In genomic region chr5:43515401-43515976, GRCm38 (mm10) we compare ENCODE assay signal across 10 mouse cellular contexts. TPM values are rescaled to one million over a fixed set of nuclear protein-coding genes. Genes with fewer than 3 reads are reported as not detected.
DNase-seq lines count a peak whose midpoint lies in the region; ATAC-seq and TF ChIP-seq lines count a peak whose summit lies in the region.
"Had no signal": no experiment of that assay in that cellular context is flagged by ENCODE, and none has a peak within 500 bp of the region (broad histone marks: within the 10 kb centered on the region; RNA-seq: fewer than 3 reads in every experiment).

TSS of gene C1qtnf7 (plus strand) at chr5:43515538.

- TF ChIP-seq EP300 in liver, embryonic 14.5 days (IDR thresholded peaks at IDR 0.05; ENCODE audit: low read depth) = no peak

- H3K4me2 ChIP-seq in liver, embryonic 14.5 days (ENCODE audit: low read depth) = peak within 1 kb of the TSS; percentile 16; the same call in 1 of the 2 replicates
- H3K4me2 ChIP-seq: neural tube, embryonic 12.5 days had no signal

- H3K9me3 ChIP-seq in heart, embryonic 10.5 days = no peaks in the 10 kb centered on the region
- H3K9me3 ChIP-seq in liver, embryonic 14.5 days (ENCODE audit: control insufficient read depth, low read length) = no peaks in the 10 kb centered on the region
- H3K9me3 ChIP-seq: neural tube, embryonic 12.5 days had no signal

- no peak for ATAC-seq in liver, embryonic 14.5 days (ENCODE audit: insufficient read depth)
- ATAC-seq: forebrain, embryonic 16.5 days had no signal

- H3K4me3 ChIP-seq in heart, embryonic 10.5 days = peak within 1 kb of the TSS; percentile 32
- 0 out of 4 replicates have a peak within 1 kb of the TSS, but pooled peaks of 1 of the 2 experiments have one; percentile 9 for H3K4me3 ChIP-seq in liver, embryonic 14.5 days (ENCODE audit: insufficient read depth in 1 of 2, low read depth in 2 of 2, low read length in 2 of 2)
- H3K4me3 ChIP-seq: neural tube, embryonic 12.5 days had no signal

- H3K9ac ChIP-seq in liver, embryonic 14.5 days (replicated peaks) = no peak within 1 kb of the TSS
- H3K9ac ChIP-seq: neural tube, embryonic 12.5 days had no signal

- H3K27me3 ChIP-seq in heart, embryonic 10.5 days (ENCODE audit: insufficient read depth, poor library complexity, severe bottlenecking) = no peaks in the 10 kb centered on the region
- H3K27me3 ChIP-seq in liver, embryonic 14.5 days (ENCODE audit: control insufficient read depth, insufficient read depth, low read length) = no peaks in the 10 kb centered on the region
- H3K27me3 ChIP-seq: neural tube, embryonic 12.5 days had no signal

- 44% methylated on average over 15 of the region's 15 CpGs for WGBS in heart, embryonic 10.5 days
- WGBS in liver, embryonic 14.5 days (ENCODE audit: insufficient replicate concordance) = 40% methylated on average over 15 of the region's 15 CpGs

- peak; percentile 75 for DNase-seq in heart, embryonic 10.5 days (ENCODE audit: low spot score)
- no peak for DNase-seq in heart, adult 9 months (ENCODE audit: low spot score in 2 of 2)
- DNase-seq in urinary bladder, adult 2 months (ENCODE audit: low spot score) = no peak
- no peak for DNase-seq in urinary bladder, postnatal 25 days (ENCODE audit: low spot score)
- no peak for DNase-seq in liver, embryonic 14.5 days (ENCODE audit: low read depth in 3 of 3, low spot score in 3 of 3)
- no peak for DNase-seq in adrenal gland, adult 18-20 months (ENCODE audit: low spot score in 2 of 2)
- no peak for DNase-seq in cerebellum, adult 11 months
- no peak for DNase-seq in thymus, postnatal 0 days (ENCODE audit: low spot score)

- H3K27ac ChIP-seq in heart, embryonic 10.5 days = no peak within 1 kb of the TSS
- no peak within 1 kb of the TSS for H3K27ac ChIP-seq in liver, embryonic 14.5 days
- H3K27ac ChIP-seq: neural tube, embryonic 12.5 days had no signal

- H3K36me3 ChIP-seq in heart, embryonic 10.5 days = no peaks in the 10 kb centered on the region
- no peaks in the 10 kb centered on the region for H3K36me3 ChIP-seq in liver, embryonic 14.5 days (replicated peaks; ENCODE audit: control insufficient read depth, insufficient read depth, low read depth)
- H3K36me3 ChIP-seq: neural tube, embryonic 12.5 days had no signal

- TF ChIP-seq CTCF in liver, embryonic 14.5 days (IDR thresholded peaks at IDR 0.05; ENCODE audit: low read depth) = no peak

- 0 out of 2 replicates have a peak, but pooled peaks cover 12% of the 10 kb centered on the region for H3K4me1 ChIP-seq in heart, embryonic 10.5 days
- H3K4me1 ChIP-seq in liver, embryonic 14.5 days (replicated peaks; ENCODE audit: control insufficient read depth in 2 of 2, insufficient read depth in 2 of 2, low read length in 1 of 2) = no peaks in the 10 kb centered on the region
- H3K4me1 ChIP-seq: neural tube, embryonic 12.5 days had no signal

RNA-seq across cellular contexts. Expression of gene C1qtnf7, which starts in this region (rescaled TPM):
- 1.5 and 2.4 TPM in 2 replicates for polyA plus RNA-seq in heart, embryonic 10.5 days (2016; fragmentation: Nextera tagmentation; extraction: Ambion mirVana)
- 31.2 and 32.1 TPM in 2 replicates for polyA plus RNA-seq in urinary bladder, adult 2 months (2012; rRNA removed)
- polyA plus RNA-seq in liver, embryonic 14.5 days (2012; rRNA removed) = 0.12 and 0.37 TPM in 2 replicates
- 0.53 and 0.69 TPM in 2 replicates for polyA plus RNA-seq in liver, embryonic 14.5 days (2014; fragmentation: Nextera tagmentation; extraction: Ambion mirVana)
- total RNA-seq in adrenal gland, adult 18-20 months (2021) = 1 to 10 TPM; 3.9 to 5.1 TPM
- polyA plus RNA-seq in thymus, postnatal 0 days (2015; fragmentation: Nextera tagmentation; extraction: Ambion mirVana) = 1.2 TPM in 2 replicates
